Mouse (Mus musculus): ENCODE results near the gene Celsr3. TPM values are rescaled to one million over a fixed set of nuclear protein-coding genes. Genes with fewer than 3 reads are reported as not detected.

The Celsr3 gene
- polyA plus RNA-seq (2017; shearing (Covaris generic)): 0.06 TPM

GRCm38 (mm10) chr9:108825820-108826699 is at the start of gene Celsr3:
Celsr3 (plus strand) TSS chr9:108826320.

GRCm38 (mm10) chr9:108783548-108784463 is 42.3 kb upstream of the Celsr3 start, which contains the start of gene Ip6k2:
Ip6k2 (plus strand) TSS chr9:108783796.

DNA sequence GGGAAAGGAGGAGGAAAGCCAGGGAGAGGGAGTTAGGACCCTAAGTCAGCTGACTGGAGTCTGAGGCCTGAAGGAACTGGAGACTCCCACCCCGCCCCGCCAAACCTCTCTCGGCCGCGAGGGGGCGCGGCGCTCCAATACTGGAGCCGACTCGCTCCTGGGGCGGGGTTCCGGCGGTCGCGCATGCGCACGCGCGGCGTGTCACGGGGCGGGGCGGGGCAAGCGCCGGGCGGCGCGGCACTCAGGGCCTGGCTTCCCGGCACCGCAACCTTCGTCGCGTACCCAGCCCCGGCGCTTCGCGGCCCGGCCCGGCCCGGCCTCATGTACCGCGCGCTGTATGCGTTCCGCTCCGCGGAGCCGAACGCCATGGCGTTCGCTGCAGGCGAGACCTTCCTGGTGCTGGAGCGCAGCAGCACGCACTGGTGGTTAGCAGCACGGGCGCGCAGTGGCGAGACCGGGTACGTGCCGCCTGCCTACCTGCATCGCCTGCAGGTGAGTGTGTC is 17.9 kb upstream of the Celsr3 start, which contains the start of gene Nckipsd:
TSS of gene Nckipsd (plus strand) at position 206 of the 503 bp plus-strand sequence.

GRCm38 (mm10) chr9:108852976-108853375 is 26.9 kb downstream of the Celsr3 start, which contains the start of gene Slc26a6:
Slc26a6 (plus strand) TSS chr9:108853283.

Other genes starting within 250 kb of the Celsr3 start
- 99.9 TPM for gene Wdr6, start 247.6 kb upstream of the Celsr3 start, polyA plus RNA-seq (2017; shearing (Covaris generic))
- gene P4htm, start 228.7 kb upstream of the Celsr3 start, polyA plus RNA-seq (2017; shearing (Covaris generic)): 16.5 TPM
- 72.9 TPM for gene Arih2, start 176.9 kb upstream of the Celsr3 start, polyA plus RNA-seq (2017; shearing (Covaris generic))
- 57.1 TPM for gene Slc25a20, start 164.2 kb upstream of the Celsr3 start, polyA plus RNA-seq (2017; shearing (Covaris generic))
- 3.2 TPM for gene Prkar2a, start 137.0 kb upstream of the Celsr3 start, polyA plus RNA-seq (2017; shearing (Covaris generic))
- gene Ip6k2, start 42.5 kb upstream of the Celsr3 start, polyA plus RNA-seq (2017; shearing (Covaris generic)): 21.2 TPM
- gene Nckipsd, start 18.0 kb upstream of the Celsr3 start, polyA plus RNA-seq (2017; shearing (Covaris generic)): 5.2 TPM
- gene Slc26a6, start 27.0 kb downstream of the Celsr3 start, polyA plus RNA-seq (2017; shearing (Covaris generic)): 19.5 TPM
- gene Tmem89, start 88.3 kb downstream of the Celsr3 start, polyA plus RNA-seq (2017; shearing (Covaris generic)): not detected
- 346 TPM for gene Uqcrc1, start 110.3 kb downstream of the Celsr3 start, polyA plus RNA-seq (2017; shearing (Covaris generic))
- 0.95 TPM for gene Col7a1, start 127.3 kb downstream of the Celsr3 start, polyA plus RNA-seq (2017; shearing (Covaris generic))
- gene Ucn2, start 159.7 kb downstream of the Celsr3 start, polyA plus RNA-seq (2017; shearing (Covaris generic)): not detected
- 5.7 TPM for gene Pfkfb4, start 165.5 kb downstream of the Celsr3 start, polyA plus RNA-seq (2017; shearing (Covaris generic))
- 4,784 TPM for gene Shisa5, start 212.2 kb downstream of the Celsr3 start, polyA plus RNA-seq (2017; shearing (Covaris generic))
- 120 TPM for gene Trex1, start 233.4 kb downstream of the Celsr3 start, polyA plus RNA-seq (2017; shearing (Covaris generic))
- 22.8 TPM for gene Atrip, start 247.8 kb downstream of the Celsr3 start, polyA plus RNA-seq (2017; shearing (Covaris generic))